Mouse (Mus musculus): ENCODE data around the gene CT030661.1. TPM values are rescaled to one million over a fixed set of nuclear protein-coding genes. Genes with fewer than 3 reads are reported as not detected.
"Not testable (repeated sequence)": the region's sequence is repeated elsewhere in the genome, so short reads cannot be mapped to it uniquely, and the experiment has no call there.

The CT030661.1 gene
- total RNA-seq (2021) = 1 to 10 TPM; 6.6 to 7.5 TPM

- intact Hi-C loops (cut with DNase I) = loop anchor here (5.0 kb wide), 1 partner anchor 582 kb away; the partner anchor contains the start of gene Zfp229
Measured at GRCm38 (mm10) chr17:22314730-22315226, at the start of gene CT030661.1. Gene CT030661.1 (minus strand): TSS chr17:22314837.

GRCm38 (mm10) chr17:22363895-22364294 lies 49.3 kb upstream of the CT030661.1 start:
- DNase-seq = no peak
- intact Hi-C loops (cut with DNase I) = loop anchor here (5.0 kb wide), 1 partner anchor 137 kb away; the partner anchor contains the start of gene Zfp994

More at GRCm38 (mm10) chr17:22314730-22315226, at the start of gene CT030661.1:
- peak; percentile 85 to 86 for DNase-seq

- intact Hi-C loops (cut with DNase I) = loop anchor here (5.0 kb wide), 1 partner anchor 134 kb away; the partner anchor contains the start of gene Zfp994
- peak; percentile 57 to 83 for DNase-seq
Measured at GRCm38 (mm10) chr17:22361101-22361781, 46.6 kb upstream of the CT030661.1 start, which contains the start of the genes Zfp944 and Zfp758. Gene Zfp944 (minus strand): TSS chr17:22361400. Gene Zfp758 (plus strand): TSS chr17:22361453.

GRCm38 (mm10) chr17:22360572-22360971 lies 45.9 kb upstream of the CT030661.1 start:
- no peak for DNase-seq
- intact Hi-C loops (cut with DNase I) = loop anchor here (5.0 kb wide), 1 partner anchor 133 kb away; the partner anchor contains the start of gene Zfp994

- peak; percentile 23 to 25 for DNase-seq
- intact Hi-C loops (cut with DNase I) = loop anchor here (2.0 kb wide), 1 partner anchor 58 kb away; no protein-coding TSS in a partner anchor
Measured at GRCm38 (mm10) chr17:22352794-22353193, 38.2 kb upstream of the CT030661.1 start.

- DNase-seq; intact Hi-C loops (cut with DNase I): not testable (repeated sequence)
Measured at GRCm38 (mm10) chr17:22315247-22315646, 610 bp upstream of the CT030661.1 start.

- intact Hi-C loops (cut with DNase I) = loop anchor here (5.0 kb wide), 1 partner anchor 582 kb away; the partner anchor contains the start of gene Zfp229
- DNase-seq = peak in 1 of 2 experiments; percentile 6
Measured at GRCm38 (mm10) chr17:22314219-22314618, 418 bp downstream of the CT030661.1 start.

Other genes with a start within 250 kb of the CT030661.1 start
- 1 to 10 TPM in 1 of 2 experiments, under 1 TPM in 1; 0.92 to 1.0 TPM for gene Zfp947, start 148.6 kb downstream of the CT030661.1 start, total RNA-seq (2021)
- 1 to 10 TPM; 2.4 to 2.5 TPM for gene Zfp994, start 89.2 kb downstream of the CT030661.1 start, total RNA-seq (2021)
- 1 to 10 TPM; 4.6 to 4.7 TPM for gene Zfp944, start 46.6 kb upstream of the CT030661.1 start, total RNA-seq (2021)
- 10 to 100 TPM in 1 of 2 experiments, 1 to 10 TPM in 1; 8.9 to 10.0 TPM for gene Zfp758, start 46.6 kb upstream of the CT030661.1 start, total RNA-seq (2021)
- gene Zfp946, start 109.4 kb upstream of the CT030661.1 start, total RNA-seq (2021) = 1 to 10 TPM; 2.4 to 4.1 TPM